Mouse (Mus musculus): ENCODE results near the gene Foxf1.

Gene Foxf1

DNA sequence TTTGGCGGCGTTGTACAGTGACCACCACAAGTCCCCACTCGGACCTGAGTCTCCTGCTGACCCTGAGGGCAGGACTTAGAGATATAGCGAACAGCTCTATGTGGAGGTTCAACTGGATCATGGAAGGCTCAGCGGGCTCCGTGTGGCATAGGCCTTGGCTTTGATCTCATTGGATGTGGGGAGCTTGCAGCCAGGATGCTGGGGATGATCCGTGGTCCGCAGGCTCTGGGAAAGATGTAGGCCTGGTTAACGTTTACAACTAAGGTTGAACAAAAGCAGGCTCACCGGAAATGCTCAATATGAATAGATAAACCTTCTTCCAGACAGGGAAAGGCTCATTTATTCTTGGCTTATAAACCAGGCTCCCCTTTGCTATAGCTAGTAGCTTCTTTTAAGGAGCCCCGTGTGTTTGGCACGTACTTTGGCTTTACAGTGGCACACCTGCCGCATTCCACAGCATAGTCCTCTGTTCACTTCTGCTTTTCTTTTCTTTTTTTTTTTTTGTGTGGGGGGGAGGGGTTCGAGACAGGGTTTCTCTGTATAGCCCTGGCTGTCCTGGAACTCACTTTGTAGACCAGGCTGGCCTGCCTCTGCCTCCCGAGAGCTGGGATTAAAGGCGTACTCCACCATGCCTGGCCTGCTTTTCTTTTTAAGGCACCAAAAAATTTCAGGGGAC, 45.2 kb downstream of the Foxf1 start:
- no peak for DNase-seq (ENCODE audit: low read depth, low spot score)

DNA sequence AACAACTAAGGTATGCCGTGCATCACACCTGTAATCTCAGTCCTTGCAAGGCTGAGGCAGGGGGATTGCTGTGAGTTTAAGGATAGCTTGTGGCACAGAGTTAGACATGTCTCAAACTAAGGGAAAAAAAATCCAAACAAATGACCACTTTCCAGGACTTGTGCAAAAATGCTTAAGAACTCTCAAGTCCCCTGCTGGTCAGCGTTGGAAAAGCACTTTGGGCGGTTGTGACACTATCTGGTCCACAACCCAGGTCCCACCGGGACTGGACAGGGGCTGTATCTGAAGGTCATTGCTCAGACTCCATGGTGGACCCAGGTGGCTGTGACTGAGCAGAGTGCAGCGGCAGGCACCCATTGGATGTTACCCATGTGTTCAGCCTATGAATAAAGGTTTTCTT, 46.3 kb downstream of the Foxf1 start:
- peak; percentile 68 for DNase-seq (ENCODE audit: low read depth, low spot score)

DNA sequence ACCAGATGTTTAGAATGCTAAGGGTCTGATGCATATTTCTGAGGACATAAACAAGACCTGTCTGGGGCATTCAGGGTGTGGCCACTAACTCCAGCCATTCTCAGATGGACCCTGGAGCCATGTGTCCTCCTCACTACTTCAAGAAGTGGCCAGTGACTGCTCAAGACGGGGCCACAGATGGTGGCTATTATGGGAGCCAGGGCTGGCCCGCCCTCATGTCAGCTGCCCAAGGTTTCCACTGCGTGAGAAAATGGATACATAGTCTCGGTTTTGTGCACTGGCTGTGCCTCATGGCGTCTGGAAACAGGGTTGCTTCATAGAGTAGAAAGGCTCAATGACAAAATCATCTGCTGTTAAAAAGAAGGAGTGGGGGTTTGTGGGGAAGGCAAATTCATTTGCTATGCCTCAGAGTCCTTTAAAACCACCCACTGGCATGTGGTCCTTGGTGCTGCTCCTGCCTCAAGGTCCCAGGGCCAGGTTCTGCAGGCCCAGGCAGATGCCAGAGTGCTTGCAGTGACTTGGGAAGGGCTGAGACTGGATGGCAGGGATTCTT, 48.9 kb downstream of the Foxf1 start:
- DNase-seq (ENCODE audit: low read depth, low spot score) = no peak

DNA sequence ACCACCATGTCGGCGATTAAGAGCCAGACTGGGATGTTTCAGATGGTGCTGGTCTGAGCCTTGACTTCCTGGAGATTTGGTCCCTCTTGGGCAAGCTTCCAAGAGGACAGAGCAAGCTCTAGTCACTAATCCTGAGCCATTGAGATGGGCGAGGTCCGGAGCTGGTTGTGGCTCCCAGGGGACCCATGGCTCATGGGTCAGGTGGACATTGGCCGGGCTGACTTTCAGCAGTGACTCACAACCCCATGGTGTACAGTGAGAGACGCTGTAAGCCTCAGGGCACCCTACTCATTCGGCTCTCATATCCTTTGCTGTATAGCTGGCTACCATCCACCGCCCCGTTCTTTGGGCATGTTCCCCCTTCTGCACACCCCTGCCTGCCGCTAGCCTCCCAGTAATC, 49.9 kb downstream of the Foxf1 start:
- DNase-seq (ENCODE audit: low read depth, low spot score) = no peak

DNA sequence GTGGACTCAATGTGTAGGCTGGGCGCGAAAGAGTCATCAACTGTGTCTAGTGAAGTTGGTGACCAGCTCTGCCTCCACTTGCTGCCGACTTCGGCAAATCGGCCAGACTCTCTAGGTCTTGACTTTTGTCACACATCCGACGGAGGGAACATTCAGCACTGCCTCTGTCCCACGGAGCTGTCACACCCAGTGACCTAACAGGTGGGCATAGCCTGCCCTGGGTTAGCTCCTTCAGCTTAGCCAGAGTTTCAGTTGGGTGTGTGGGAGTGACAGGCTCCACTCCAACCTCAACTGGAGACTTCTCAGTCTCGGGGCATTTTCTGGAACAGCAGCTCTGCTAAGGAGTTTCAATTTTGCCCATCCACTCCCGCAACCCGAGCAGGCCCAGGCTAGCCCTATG, 50.3 kb downstream of the Foxf1 start:
- no peak for DNase-seq (ENCODE audit: low read depth, low spot score)

DNA sequence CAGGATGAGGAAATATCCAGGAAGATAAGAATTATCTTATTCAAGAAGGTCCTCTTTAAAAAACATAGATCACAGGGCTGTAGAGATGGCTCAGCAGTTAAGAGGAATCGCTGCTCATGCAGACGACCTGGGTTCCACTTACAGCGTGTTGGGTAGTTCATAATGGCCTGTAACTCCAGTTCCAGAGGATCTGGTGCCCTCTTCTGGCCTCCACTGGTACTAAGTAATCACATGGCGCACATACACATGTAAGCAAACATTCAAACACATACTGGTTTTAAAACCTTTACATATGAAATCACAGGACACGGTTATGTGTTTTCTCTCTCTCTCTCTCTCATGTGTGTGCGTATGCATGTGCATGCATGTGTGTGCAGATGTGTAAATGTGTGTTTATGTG, 52.7 kb downstream of the Foxf1 start:
- DNase-seq (ENCODE audit: low read depth, low spot score) = peak; percentile 64

Measured in ZHBTc4 (cell line).